Mouse (Mus musculus) kidney, embryonic 14.5 days (tissue): ENCODE data around the gene Gpr157. TPM values are rescaled to one million over a fixed set of nuclear protein-coding genes. Genes with fewer than 3 reads are reported as not detected.
"Not testable (repeated sequence)": the region's sequence is repeated elsewhere in the genome, so short reads cannot be mapped to it uniquely, and the experiment has no call there.

Experiments
- ATAC-seq: fragments of 200-750 bp; cut with Nextera tagmentation; 2 replicates; pipeline ENCODE4 v1.8.0; 2017; ENCODE audit warnings: moderate number of reproducible peaks, mild to moderate bottlenecking, moderate TSS enrichment, moderate library complexity; ENCODE audit not compliant: low FRiP score, low TSS enrichment
- H3K27ac ChIP-seq: fragments of 300-500 bp; sonication (generic); 2 replicates; pipeline ENCODE4 v1.5.1; 2014; ENCODE audit warnings: low read depth, mild to moderate bottlenecking, low read length, moderate library complexity, mixed read lengths
- H3K27me3 ChIP-seq: fragments of 300-500 bp; sonication (generic); 2 replicates; pipeline ENCODE4 v1.6.1; 2014; ENCODE audit warnings: mild to moderate bottlenecking, low read length; ENCODE audit not compliant: control insufficient read depth, insufficient read depth
- H3K36me3 ChIP-seq: fragments of 300-500 bp; sonication (generic); 2 replicates; pipeline ENCODE4 v1.6.1; 2014; ENCODE audit warnings: low read length, mixed read lengths; ENCODE audit not compliant: control insufficient read depth, insufficient read depth
- H3K4me1 ChIP-seq: fragments of 300-500 bp; sonication (generic); 2 replicates; pipeline ENCODE4 v1.6.1; 2014; ENCODE audit warnings: low read length, mixed read lengths; ENCODE audit not compliant: control insufficient read depth, insufficient read depth
- H3K4me2 ChIP-seq: fragments of 300-500 bp; sonication (generic); replicated peaks from 2 replicates; pipeline ENCODE4 v1.6.1; 2014; ENCODE audit warnings: low read depth, mild to moderate bottlenecking, low read length
- H3K4me3 ChIP-seq: fragments of 300-500 bp; sonication (generic); 2 replicates; pipeline ENCODE4 v1.5.1; 2014; ENCODE audit warnings: mild to moderate bottlenecking, low read length
- H3K9ac ChIP-seq: fragments of 300-500 bp; sonication (generic); 2 replicates; pipeline ENCODE4 v1.6.1; 2014; ENCODE audit warnings: low read depth, mild to moderate bottlenecking, low read length, moderate library complexity
- H3K9me3 ChIP-seq: fragments of 300-500 bp; sonication (generic); 2 replicates; pipeline ENCODE4 v1.6.1; 2016; ENCODE audit warnings: low read length; ENCODE audit not compliant: control insufficient read depth
- WGBS: fragments of 180-500 bp; shearing (Covaris S2); extraction: QIAGEN DNeasy Blood & Tissue Kit; methylation state at CpG from one replicate; pipeline ENCODE4 v1.1.7; 2014; 5-methylcytosine and 5-hydroxymethylcytosine counted together
- polyA plus RNA-seq: library from polyadenylated mRNA; unstranded; fragments of >200 nt; fragmentation: Nextera tagmentation; extraction: Ambion mirVana; gene quantifications from 2 replicates; pipeline ENCODE4 v1.2.1, GENCODE M21; 2014

Gene Gpr157
- polyA plus RNA-seq: 0.20 and 0.24 TPM in 2 replicates

- ATAC-seq: peak; percentile 95
- peaks cover 5% of the 10 kb centered on the region; the same call in 1 of the 2 replicates for H3K4me1 ChIP-seq
- peak within 1 kb of the TSS; percentile 50 for H3K9ac ChIP-seq
- peak within 1 kb of the TSS; percentile 51 for H3K4me3 ChIP-seq
- H3K27me3 ChIP-seq: 0 out of 2 replicates have a peak, but pooled peaks cover 5% of the 10 kb centered on the region
- H3K4me2 ChIP-seq: peak within 1 kb of the TSS; percentile 78
- WGBS: under 1% methylated on average over 56 of the region's 56 CpGs
- H3K36me3 ChIP-seq: no peaks in the 10 kb centered on the region
- no peak within 1 kb of the TSS for H3K27ac ChIP-seq
- H3K9me3 ChIP-seq: 0 out of 2 replicates have a peak, but pooled peaks cover 5% of the 10 kb centered on the region
Measured at GRCm38 (mm10) chr4:150087161-150087889, at the start of gene Gpr157. Gpr157 (plus strand) TSS chr4:150087365.

DNA sequence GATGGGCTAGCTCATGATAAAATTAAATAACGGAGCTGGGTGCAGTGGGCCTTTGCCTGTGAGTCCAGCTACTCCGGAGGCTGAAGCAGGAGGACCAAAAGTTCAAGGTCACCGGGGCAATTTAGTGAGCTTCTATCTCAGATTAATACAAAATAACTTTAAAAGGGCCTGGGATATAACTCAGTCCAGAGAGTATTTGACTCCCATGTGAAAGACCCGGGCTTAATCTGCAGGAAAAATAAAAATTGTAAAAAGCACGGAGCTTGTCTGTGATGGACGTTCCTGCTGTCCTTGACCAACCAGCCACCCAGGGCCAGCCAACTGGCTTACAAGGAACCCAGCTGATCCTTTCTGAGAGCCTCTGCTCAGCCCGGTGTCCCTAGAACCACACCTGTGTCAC is 48.6 kb upstream of the Gpr157 start:
- no peak overlapping the region for H3K9ac ChIP-seq
- H3K36me3 ChIP-seq: no peaks in the 10 kb centered on the region
- peaks cover under 1% of the 10 kb centered on the region; the same call in 1 of the 2 replicates for H3K4me1 ChIP-seq
- ATAC-seq: no peak
- WGBS: 86% methylated on average over 7 of the region's 7 CpGs
- no peaks in the 10 kb centered on the region for H3K9me3 ChIP-seq
- H3K4me2 ChIP-seq: no peak overlapping the region
- peaks cover 17% of the 10 kb centered on the region for H3K27me3 ChIP-seq
- no peak overlapping the region for H3K27ac ChIP-seq
- no peak overlapping the region for H3K4me3 ChIP-seq

GRCm38 (mm10) chr4:150040003-150040581 is 47.1 kb upstream of the Gpr157 start:
- no peaks in the 10 kb centered on the region for H3K36me3 ChIP-seq
- H3K9me3 ChIP-seq: no peaks in the 10 kb centered on the region
- H3K4me1 ChIP-seq: no peaks in the 10 kb centered on the region
- H3K27ac ChIP-seq: no peak overlapping the region
- 71% methylated on average over 9 of the region's 9 CpGs for WGBS
- H3K27me3 ChIP-seq: peaks cover 1% of the 10 kb centered on the region
- no peak overlapping the region for H3K4me2 ChIP-seq
- no peak for ATAC-seq
- H3K4me3 ChIP-seq: no peak overlapping the region
- H3K9ac ChIP-seq: no peak overlapping the region

DNA sequence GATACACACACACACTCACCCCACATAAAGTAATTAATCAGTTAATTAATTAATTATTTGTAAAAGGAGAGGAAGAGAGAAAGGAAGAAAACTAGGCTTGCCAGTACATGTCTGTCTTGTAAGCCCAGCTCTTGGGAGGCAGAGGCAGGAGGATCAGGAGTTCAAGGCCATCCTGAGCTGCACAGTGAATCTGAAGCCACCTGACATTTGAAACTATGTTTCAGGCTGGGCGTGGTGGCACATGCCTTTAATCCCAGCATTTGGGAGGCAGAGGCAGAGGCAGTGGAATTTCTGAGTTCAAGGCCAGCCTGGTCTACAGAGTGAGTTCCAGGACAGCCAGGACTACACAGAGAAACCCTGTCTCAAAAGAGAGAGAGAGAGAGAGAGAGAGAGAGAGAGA is 46.3 kb upstream of the Gpr157 start:
- H3K9ac ChIP-seq, H3K36me3 ChIP-seq, H3K27me3 ChIP-seq, H3K4me1 ChIP-seq, H3K9me3 ChIP-seq, H3K4me2 ChIP-seq, H3K4me3 ChIP-seq, H3K27ac ChIP-seq, ATAC-seq: not testable (repeated sequence)
- 85% methylated on average over 1 of the region's 1 CpGs for WGBS

- no peak overlapping the region for H3K4me2 ChIP-seq
- ATAC-seq: no peak
- no peaks in the 10 kb centered on the region for H3K4me1 ChIP-seq
- H3K27ac ChIP-seq: no peak overlapping the region
- H3K4me3 ChIP-seq: no peak overlapping the region
- no peak overlapping the region for H3K9ac ChIP-seq
- H3K27me3 ChIP-seq: no peaks in the 10 kb centered on the region; the same call in 1 of the 2 replicates
- 82% methylated on average over 10 of the region's 10 CpGs for WGBS
- no peaks in the 10 kb centered on the region for H3K9me3 ChIP-seq
- H3K36me3 ChIP-seq: no peaks in the 10 kb centered on the region
Measured at GRCm38 (mm10) chr4:150041346-150042110, 45.6 kb upstream of the Gpr157 start.

DNA sequence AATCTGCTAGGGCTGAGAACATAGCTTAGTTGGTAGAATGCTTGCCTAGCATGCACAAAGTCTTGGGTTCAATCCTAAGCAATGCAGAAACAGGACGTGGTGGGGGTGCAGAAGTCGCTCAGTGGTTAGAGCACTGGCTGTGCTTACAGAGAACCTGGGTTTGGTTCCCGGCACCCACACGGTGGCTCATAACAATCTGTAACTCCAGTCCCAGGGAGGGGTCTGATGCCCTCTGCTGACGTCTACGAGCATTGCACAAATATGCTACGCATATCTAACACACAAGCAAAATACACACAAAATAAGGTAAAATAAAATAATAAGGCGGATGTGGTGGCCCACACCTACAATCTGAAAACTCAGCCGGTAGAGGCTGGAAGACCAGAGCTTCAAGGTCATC is 43.6 kb upstream of the Gpr157 start:
- H3K27ac ChIP-seq: no peak overlapping the region
- no peak overlapping the region for H3K9ac ChIP-seq
- no peak overlapping the region for H3K4me3 ChIP-seq
- 97% methylated on average over 9 of the region's 9 CpGs for WGBS
- no peaks in the 10 kb centered on the region for H3K9me3 ChIP-seq
- peaks cover 3% of the 10 kb centered on the region; the same call in 1 of the 2 replicates for H3K4me1 ChIP-seq
- no peaks in the 10 kb centered on the region for H3K36me3 ChIP-seq
- H3K4me2 ChIP-seq: no peak overlapping the region
- no peak for ATAC-seq
- H3K27me3 ChIP-seq: peaks cover 10% of the 10 kb centered on the region; the same call in 1 of the 2 replicates

DNA sequence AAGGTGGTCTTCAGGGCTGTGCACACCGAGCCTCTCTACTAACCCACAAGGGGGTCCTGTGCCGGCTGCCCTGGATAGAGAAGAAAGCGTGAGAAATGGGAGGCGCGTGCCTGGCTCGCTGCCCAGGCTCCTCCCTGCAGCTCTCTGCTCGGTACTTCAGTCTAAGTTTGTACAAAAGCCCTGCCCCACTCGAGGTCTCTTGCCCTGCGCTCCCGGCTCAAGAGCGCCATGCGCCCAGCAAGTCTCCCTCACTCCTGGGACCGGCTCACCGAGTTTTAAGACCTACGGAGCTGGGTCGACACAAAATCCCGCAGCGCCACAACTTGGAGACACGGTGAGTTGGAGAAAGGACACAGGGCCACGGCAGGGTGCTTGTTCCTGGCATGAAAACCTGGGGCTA is 39.1 kb upstream of the Gpr157 start:
- H3K27me3 ChIP-seq: peaks cover 19% of the 10 kb centered on the region
- ATAC-seq: peak; percentile 51
- peaks cover 3% of the 10 kb centered on the region; the same call in 1 of the 2 replicates for H3K4me1 ChIP-seq
- no peak overlapping the region for H3K27ac ChIP-seq
- peak overlapping the region; percentile 53 for H3K9ac ChIP-seq
- peak overlapping the region; percentile 88 for H3K4me2 ChIP-seq
- no peaks in the 10 kb centered on the region for H3K9me3 ChIP-seq
- WGBS: 0% methylated on average over 20 of the region's 20 CpGs
- H3K4me3 ChIP-seq: peak overlapping the region; percentile 55
- H3K36me3 ChIP-seq: no peaks in the 10 kb centered on the region

DNA sequence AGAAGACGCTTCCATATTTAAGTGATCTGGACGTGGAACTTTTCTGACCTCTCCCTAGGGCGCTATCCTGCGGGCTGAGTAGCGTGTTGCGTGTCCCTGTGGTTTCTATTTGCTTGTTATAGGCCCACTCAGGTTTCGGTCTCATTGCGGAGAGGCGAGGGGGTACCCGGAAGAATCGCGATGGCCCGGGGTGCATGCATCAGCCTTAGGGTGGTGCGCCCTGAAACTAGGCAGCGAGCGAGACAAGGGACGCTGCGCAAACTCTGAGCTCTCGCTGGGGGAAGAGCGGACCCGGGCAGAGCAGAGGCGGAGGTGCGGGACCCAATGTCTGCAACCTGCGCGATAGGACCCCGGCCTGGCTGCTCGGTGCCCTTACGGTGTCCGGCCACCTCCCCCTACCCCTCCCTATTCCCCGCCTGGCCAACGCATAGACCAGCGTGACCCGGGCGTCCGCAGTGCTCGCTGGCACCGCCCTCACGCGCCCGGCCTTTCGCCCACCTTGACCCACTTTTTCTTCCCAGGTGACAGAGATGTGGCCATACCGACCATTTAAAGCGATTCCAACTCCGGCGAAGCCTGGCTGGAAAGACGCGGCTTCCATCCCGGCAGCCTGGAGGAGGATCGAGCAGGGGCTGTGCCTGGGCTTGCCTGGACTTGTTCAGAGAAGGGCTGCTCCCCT is 38.5 kb upstream of the Gpr157 start:
- Histone ChIP-seq H3K4me1 (peaks cover 3% of the 10 kb centered on the region; the same call in 1 of the 2 replicates), H3K27me3 (peaks cover 19% of the 10 kb centered on the region), H3K4me2 (peak overlapping the region; percentile 88), H3K9me3 (no peaks in the 10 kb centered on the region), H3K36me3 (no peaks in the 10 kb centered on the region), H3K9ac (peak overlapping the region; percentile 53), H3K27ac (no peak overlapping the region), H3K4me3 (peak overlapping the region; percentile 55)
- WGBS: under 1% methylated on average over 49 of the region's 49 CpGs
- ATAC-seq: peak; percentile 69
